Mouse (Mus musculus): ENCODE results near the gene Plb1. TPM values are rescaled to one million over a fixed set of nuclear protein-coding genes. Genes with fewer than 3 reads are reported as not detected.
A peak's percentile ranks its signal among the peaks of the same experiment; 100 is the strongest.

Plb1 gene
- polyA plus RNA-seq, 1 experiment from 2014 or later: not detected

DNA sequence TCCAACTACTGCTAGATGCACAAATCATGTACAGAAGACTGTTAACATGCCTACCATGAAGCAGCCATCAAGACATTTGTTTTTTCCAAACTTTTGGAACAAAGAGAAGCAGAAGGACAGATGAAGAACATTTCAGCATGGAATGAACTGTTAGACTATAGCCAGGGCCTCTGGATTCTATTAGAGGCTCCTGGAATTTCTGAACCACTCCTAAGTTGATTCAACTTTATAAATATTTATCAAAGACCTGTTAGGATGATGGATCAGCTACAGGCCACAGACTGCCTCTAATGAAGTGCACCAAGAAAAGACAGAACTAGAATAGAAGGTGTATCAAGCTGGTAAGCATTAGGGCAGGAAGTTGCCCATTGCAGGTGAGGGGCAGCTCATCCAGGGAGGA is 156.1 kb downstream of the Plb1 start:
- Histone ChIP-seq H3K36me3 (replicated peaks; ENCODE audit: control insufficient read depth, insufficient read depth, low read depth, low read length) (no peaks in the 10 kb centered on the region), H3K27me3 (ENCODE audit: control insufficient read depth, insufficient read depth, low read length) (no peaks in the 10 kb centered on the region), H3K4me2 (ENCODE audit: low read depth, low read length) (no peak overlapping the region), H3K4me1 (ENCODE audit: control insufficient read depth, insufficient read depth, low read length) (no peaks in the 10 kb centered on the region), H3K9ac (replicated peaks; ENCODE audit: low read length) (no peak overlapping the region), H3K4me3 (ENCODE audit: low read depth, low read length) (no peak overlapping the region), H3K9me3 (replicated peaks; ENCODE audit: control insufficient read depth, low read length) (no peaks in the 10 kb centered on the region), H3K27ac (replicated peaks; ENCODE audit: low read depth, low read length) (no peak overlapping the region)
- DNase-seq (ENCODE audit: low spot score): no peak
- ATAC-seq (replicated peaks; ENCODE audit: insufficient number of reproducible peaks, low FRiP score, low TSS enrichment, low read depth): no peak

DNA sequence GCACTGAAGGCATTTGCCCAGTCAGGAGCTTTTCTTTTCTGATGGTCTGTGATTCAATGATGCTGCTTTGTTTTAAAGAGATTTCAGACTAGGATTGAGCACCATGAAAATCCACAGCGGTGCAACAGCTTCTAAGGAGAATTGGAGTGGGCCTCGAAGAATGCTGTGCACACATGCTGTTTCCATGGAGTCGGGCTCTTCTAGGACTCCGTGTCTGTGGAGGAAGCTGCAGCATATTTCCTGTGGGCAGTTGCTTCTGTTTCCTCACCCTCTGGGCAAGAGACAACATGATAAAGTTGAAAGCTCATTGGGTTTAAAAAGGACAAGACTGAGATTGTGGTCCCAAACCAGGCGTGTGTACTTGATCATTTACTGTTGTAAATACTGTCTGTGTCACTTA is 157.8 kb downstream of the Plb1 start:
- no peak overlapping the region for H3K27ac ChIP-seq (replicated peaks; ENCODE audit: low read depth, low read length)
- H3K36me3 ChIP-seq (replicated peaks; ENCODE audit: control insufficient read depth, insufficient read depth, low read depth, low read length): no peaks in the 10 kb centered on the region
- no peaks in the 10 kb centered on the region for H3K4me1 ChIP-seq (ENCODE audit: control insufficient read depth, insufficient read depth, low read length)
- WGBS: 83% methylated on average over 5 of the region's 5 CpGs
- no peak overlapping the region for H3K4me3 ChIP-seq (ENCODE audit: low read depth, low read length)
- no peak for ATAC-seq (replicated peaks; ENCODE audit: insufficient number of reproducible peaks, low FRiP score, low TSS enrichment, low read depth)
- H3K27me3 ChIP-seq (ENCODE audit: control insufficient read depth, insufficient read depth, low read length): no peaks in the 10 kb centered on the region
- H3K4me2 ChIP-seq (ENCODE audit: low read depth, low read length): no peak overlapping the region
- DNase-seq (ENCODE audit: low spot score): no peak
- H3K9me3 ChIP-seq (replicated peaks; ENCODE audit: control insufficient read depth, low read length): no peaks in the 10 kb centered on the region
- H3K9ac ChIP-seq (replicated peaks; ENCODE audit: low read length): no peak overlapping the region

DNA sequence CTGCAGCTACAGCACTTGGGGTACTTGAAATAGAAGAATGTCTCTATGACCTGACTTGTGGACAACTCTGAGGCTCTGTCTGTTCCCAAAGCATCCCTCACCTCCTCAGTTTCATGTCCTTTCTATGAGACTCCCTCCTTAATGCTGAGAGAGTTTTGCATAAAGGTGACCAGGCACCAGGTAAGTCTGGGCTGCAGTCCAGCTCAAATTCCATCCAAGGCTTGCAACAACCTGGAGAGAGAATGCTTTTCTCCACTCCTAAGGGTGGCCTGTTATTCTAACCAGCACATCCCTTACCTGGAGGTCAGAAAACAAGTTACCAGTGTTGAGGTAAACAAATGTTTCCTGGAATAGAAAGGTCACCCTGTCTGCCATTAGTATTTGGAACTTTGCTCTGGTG is 159.8 kb downstream of the Plb1 start:
- Histone ChIP-seq H3K9me3 (replicated peaks; ENCODE audit: control insufficient read depth, low read length) (no peaks in the 10 kb centered on the region), H3K9ac (replicated peaks; ENCODE audit: low read length) (no peak overlapping the region), H3K27ac (replicated peaks; ENCODE audit: low read depth, low read length) (no peak overlapping the region), H3K4me3 (ENCODE audit: low read depth, low read length) (no peak overlapping the region), H3K4me1 (ENCODE audit: control insufficient read depth, insufficient read depth, low read length) (no peaks in the 10 kb centered on the region), H3K27me3 (ENCODE audit: control insufficient read depth, insufficient read depth, low read length) (no peaks in the 10 kb centered on the region), H3K4me2 (ENCODE audit: low read depth, low read length) (no peak overlapping the region), H3K36me3 (replicated peaks; ENCODE audit: control insufficient read depth, insufficient read depth, low read depth, low read length) (no peaks in the 10 kb centered on the region)
- no peak for ATAC-seq (replicated peaks; ENCODE audit: insufficient number of reproducible peaks, low FRiP score, low TSS enrichment, low read depth)
- DNase-seq (ENCODE audit: low spot score): no peak

DNA sequence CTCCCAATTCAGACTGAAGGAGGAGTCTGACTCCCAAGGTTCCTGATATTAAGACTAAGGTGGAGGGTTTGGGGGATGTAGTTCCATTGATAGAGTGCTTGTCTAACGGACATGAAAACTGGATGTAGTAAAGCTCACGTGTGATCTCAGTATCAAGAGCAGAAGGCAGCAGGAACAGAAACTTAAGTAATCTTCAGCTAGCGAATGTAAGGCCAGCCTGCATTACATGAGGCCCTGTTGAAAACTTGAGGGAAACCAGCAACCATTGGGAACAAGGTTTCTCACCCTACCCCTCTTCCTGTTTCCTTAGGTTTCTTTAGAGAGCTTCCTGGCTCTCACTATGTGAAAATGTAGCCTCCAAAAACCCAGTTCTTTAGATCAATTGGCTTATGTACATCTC is 162.1 kb downstream of the Plb1 start:
- 87% methylated on average over 3 of the region's 3 CpGs for WGBS
- H3K27me3 ChIP-seq (ENCODE audit: control insufficient read depth, insufficient read depth, low read length): no peaks in the 10 kb centered on the region

DNA sequence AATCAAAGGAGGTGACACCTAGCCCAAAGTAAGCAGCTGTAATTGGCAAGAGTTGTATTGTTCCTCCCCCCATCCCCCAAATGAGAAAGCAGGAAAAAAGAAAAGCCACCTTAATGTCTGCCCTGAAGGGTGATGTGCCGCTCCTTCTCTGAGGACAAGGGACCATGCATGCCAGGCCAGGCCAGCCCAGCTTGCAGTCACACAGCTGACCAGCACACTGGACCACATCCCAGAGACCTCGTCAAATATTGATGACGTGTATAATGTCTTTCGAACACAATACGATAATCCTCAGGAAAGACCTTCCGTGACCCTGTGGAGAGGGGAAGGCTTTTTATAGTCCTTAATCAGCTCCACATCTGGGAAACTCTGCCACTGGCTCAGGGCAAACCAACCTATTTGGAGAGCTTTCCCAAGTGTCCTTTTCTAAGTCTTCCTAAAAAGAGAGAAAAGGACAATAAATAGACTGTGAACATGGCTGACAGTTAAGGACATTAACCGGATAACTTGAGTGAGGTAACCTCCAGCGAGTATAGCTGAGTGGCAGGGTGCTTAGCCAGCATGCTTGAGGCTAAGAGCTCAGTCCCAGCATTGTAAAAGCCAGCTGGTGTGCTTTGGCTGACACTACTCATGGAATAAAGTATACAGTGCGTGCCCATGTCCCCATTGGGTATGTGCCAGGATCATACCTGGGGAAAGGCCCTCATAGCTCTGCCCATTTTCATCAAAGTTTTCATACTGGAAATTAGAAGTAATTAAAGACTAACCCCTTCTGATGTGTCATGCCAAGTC is 162.8 kb downstream of the Plb1 start:
- Histone ChIP-seq H3K4me3 (ENCODE audit: low read depth, low read length) (no peak overlapping the region), H3K27me3 (ENCODE audit: control insufficient read depth, insufficient read depth, low read length) (no peaks in the 10 kb centered on the region), H3K4me1 (ENCODE audit: control insufficient read depth, insufficient read depth, low read length) (no peaks in the 10 kb centered on the region), H3K4me2 (ENCODE audit: low read depth, low read length) (no peak overlapping the region), H3K9me3 (replicated peaks; ENCODE audit: control insufficient read depth, low read length) (no peaks in the 10 kb centered on the region), H3K9ac (replicated peaks; ENCODE audit: low read length) (no peak overlapping the region), H3K36me3 (replicated peaks; ENCODE audit: control insufficient read depth, insufficient read depth, low read depth, low read length) (no peaks in the 10 kb centered on the region), H3K27ac (replicated peaks; ENCODE audit: low read depth, low read length) (no peak overlapping the region)
- WGBS: 66% methylated on average over 9 of the region's 9 CpGs
- DNase-seq (ENCODE audit: low spot score): no peak
- ATAC-seq (replicated peaks; ENCODE audit: insufficient number of reproducible peaks, low FRiP score, low TSS enrichment, low read depth): no peak

More for the DNA sequence above, 162.1 kb downstream of the Plb1 start:
- no peak for ATAC-seq (replicated peaks; ENCODE audit: insufficient number of reproducible peaks, low FRiP score, low TSS enrichment, low read depth)
- Histone ChIP-seq H3K9me3 (replicated peaks; ENCODE audit: control insufficient read depth, low read length) (no peaks in the 10 kb centered on the region), H3K4me2 (ENCODE audit: low read depth, low read length) (no peak overlapping the region), H3K36me3 (replicated peaks; ENCODE audit: control insufficient read depth, insufficient read depth, low read depth, low read length) (no peaks in the 10 kb centered on the region), H3K27ac (replicated peaks; ENCODE audit: low read depth, low read length) (no peak overlapping the region), H3K4me3 (ENCODE audit: low read depth, low read length) (no peak overlapping the region), H3K4me1 (ENCODE audit: control insufficient read depth, insufficient read depth, low read length) (no peaks in the 10 kb centered on the region), H3K9ac (replicated peaks; ENCODE audit: low read length) (no peak overlapping the region)
- DNase-seq (ENCODE audit: low spot score): no peak

DNA sequence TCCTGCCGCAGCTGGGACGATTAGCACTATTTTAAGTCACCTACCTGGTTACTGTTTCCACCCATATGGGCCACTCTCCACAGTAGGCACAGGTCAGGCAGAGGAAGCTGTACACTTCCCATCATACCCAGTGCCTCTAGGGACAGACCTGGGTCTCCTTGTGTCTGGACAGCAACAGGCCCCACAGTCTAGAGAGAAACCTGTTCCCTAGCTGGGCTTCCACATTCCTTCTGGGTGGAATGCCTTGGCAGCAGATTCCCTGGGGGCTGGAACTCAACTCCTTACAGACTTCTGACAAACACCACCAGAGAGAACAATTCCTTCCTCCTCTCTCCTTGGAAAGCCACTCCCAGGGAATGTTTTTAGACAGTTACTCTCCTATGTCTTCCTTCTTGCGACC is 165.2 kb downstream of the Plb1 start:
- no peak for ATAC-seq (replicated peaks; ENCODE audit: insufficient number of reproducible peaks, low FRiP score, low TSS enrichment, low read depth)

DNA sequence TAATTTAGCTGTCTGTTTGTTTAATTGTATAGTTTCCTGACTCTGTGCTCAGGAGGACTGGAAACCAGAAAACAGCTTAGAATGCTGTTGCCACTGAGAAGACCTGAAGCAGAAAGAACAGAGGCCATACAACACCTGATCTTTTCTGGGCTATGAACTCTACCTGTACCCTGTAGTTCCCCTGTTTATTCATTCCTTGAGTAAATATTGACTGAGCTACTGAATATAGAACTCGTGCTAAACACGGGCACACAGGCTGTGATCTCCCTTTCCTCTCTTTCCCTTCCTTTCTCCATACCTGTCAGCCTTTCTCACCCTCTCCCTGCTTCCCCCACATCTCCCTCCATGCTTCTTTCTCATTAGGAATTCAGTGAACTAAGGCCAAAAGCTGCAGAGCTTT is 168.4 kb downstream of the Plb1 start:
- no peak for DNase-seq (ENCODE audit: low spot score)
- no peaks in the 10 kb centered on the region for H3K4me1 ChIP-seq (ENCODE audit: control insufficient read depth, insufficient read depth, low read length)
- H3K36me3 ChIP-seq (replicated peaks; ENCODE audit: control insufficient read depth, insufficient read depth, low read depth, low read length): no peaks in the 10 kb centered on the region
- WGBS: 71% methylated on average over 2 of the region's 2 CpGs
- no peak overlapping the region for H3K4me2 ChIP-seq (ENCODE audit: low read depth, low read length)
- H3K9ac ChIP-seq (replicated peaks; ENCODE audit: low read length): no peak overlapping the region
- no peak overlapping the region for H3K27ac ChIP-seq (replicated peaks; ENCODE audit: low read depth, low read length)
- H3K4me3 ChIP-seq (ENCODE audit: low read depth, low read length): no peak overlapping the region
- no peaks in the 10 kb centered on the region for H3K9me3 ChIP-seq (replicated peaks; ENCODE audit: control insufficient read depth, low read length)
- no peak for ATAC-seq (replicated peaks; ENCODE audit: insufficient number of reproducible peaks, low FRiP score, low TSS enrichment, low read depth)
- no peaks in the 10 kb centered on the region for H3K27me3 ChIP-seq (ENCODE audit: control insufficient read depth, insufficient read depth, low read length)

More for the DNA sequence above, 165.2 kb downstream of the Plb1 start:
- H3K4me1 ChIP-seq (ENCODE audit: control insufficient read depth, insufficient read depth, low read length): no peaks in the 10 kb centered on the region
- no peaks in the 10 kb centered on the region for H3K27me3 ChIP-seq (ENCODE audit: control insufficient read depth, insufficient read depth, low read length)
- H3K4me3 ChIP-seq (ENCODE audit: low read depth, low read length): no peak overlapping the region
- no peak overlapping the region for H3K9ac ChIP-seq (replicated peaks; ENCODE audit: low read length)
- H3K36me3 ChIP-seq (replicated peaks; ENCODE audit: control insufficient read depth, insufficient read depth, low read depth, low read length): no peaks in the 10 kb centered on the region
- WGBS: 67% methylated on average over 3 of the region's 3 CpGs
- no peak overlapping the region for H3K27ac ChIP-seq (replicated peaks; ENCODE audit: low read depth, low read length)
- H3K4me2 ChIP-seq (ENCODE audit: low read depth, low read length): no peak overlapping the region
- peak; percentile 29 for DNase-seq (ENCODE audit: low spot score)
- H3K9me3 ChIP-seq (replicated peaks; ENCODE audit: control insufficient read depth, low read length): no peaks in the 10 kb centered on the region

DNA sequence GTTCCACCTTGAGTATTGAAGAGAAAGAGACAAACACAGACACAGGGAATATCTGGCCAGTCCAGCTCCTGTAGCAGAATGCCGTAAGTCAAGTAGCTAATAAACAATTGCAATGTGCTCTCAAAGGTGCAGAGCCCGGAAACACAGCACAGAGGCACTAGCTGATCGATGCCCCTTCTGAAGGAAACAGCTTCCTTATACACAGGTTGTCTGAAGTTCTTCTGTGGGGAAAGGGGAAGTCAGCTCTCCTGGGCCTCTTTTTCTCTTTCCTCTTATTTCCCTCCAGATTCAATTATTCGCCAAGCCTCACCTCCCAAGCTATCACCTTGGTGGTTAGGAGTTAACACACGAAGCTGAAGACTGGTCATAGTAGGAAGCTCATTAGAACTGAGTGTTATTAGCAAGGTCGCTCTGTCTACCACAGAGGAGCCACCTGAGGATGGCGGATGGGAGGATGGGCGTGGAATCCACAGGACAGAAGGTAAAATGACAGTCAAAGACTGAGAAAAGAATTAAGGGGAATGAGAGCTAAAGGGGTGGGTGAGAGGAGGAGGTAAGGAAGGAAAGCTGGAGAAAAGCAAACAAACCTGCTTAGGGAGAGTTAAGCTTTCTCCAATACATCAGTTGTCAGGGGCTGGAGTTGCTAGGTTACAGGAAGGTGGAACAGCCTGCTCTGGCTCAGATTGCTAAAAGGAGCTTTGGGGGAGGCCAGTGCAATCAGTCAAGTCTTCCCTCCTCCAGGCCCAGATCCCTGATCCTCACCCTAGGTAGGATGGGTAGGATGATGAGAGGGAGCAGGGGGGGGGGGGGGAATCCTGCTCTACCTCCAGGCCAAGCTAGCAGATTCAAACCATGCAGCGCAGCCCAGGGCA is 170.8 kb downstream of the Plb1 start:
- Histone ChIP-seq H3K9ac (replicated peaks; ENCODE audit: low read length) (no peak overlapping the region), H3K4me2 (ENCODE audit: low read depth, low read length) (no peak overlapping the region), H3K9me3 (replicated peaks; ENCODE audit: control insufficient read depth, low read length) (no peaks in the 10 kb centered on the region), H3K4me1 (ENCODE audit: control insufficient read depth, insufficient read depth, low read length) (no peaks in the 10 kb centered on the region), H3K27me3 (ENCODE audit: control insufficient read depth, insufficient read depth, low read length) (no peaks in the 10 kb centered on the region), H3K36me3 (replicated peaks; ENCODE audit: control insufficient read depth, insufficient read depth, low read depth, low read length) (no peaks in the 10 kb centered on the region), H3K4me3 (ENCODE audit: low read depth, low read length) (no peak overlapping the region), H3K27ac (replicated peaks; ENCODE audit: low read depth, low read length) (no peak overlapping the region)
- DNase-seq (ENCODE audit: low spot score) (peak; percentile 28), ATAC-seq (replicated peaks; ENCODE audit: insufficient number of reproducible peaks, low FRiP score, low TSS enrichment, low read depth) (0 out of 2 replicates have a peak, but pooled peaks have one; percentile 29)
- 76% methylated on average over 9 of the region's 9 CpGs for WGBS
